24 mouse cellular contexts compared by ENCODE assay signal in the genomic region with DNA sequence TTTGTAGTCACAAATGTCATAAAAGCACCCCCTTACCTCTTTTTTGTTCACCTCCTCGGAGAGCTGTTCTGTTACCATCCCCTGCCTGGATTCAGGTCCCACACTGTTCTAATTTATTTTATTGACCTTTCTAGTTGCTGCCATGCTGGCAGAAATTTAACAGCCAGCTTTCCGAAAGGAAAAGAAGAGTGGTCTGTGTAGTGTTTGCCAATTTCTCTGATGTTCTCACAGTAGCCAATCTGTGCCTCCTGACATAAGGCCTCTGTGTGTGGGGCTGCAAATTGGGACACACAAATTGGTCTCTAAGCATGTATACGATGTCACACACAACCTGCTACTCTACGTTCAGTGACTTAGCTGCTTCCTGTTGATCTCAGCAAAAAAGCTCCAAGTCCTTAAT.
A peak's percentile ranks its signal among the peaks of the same experiment; 100 is the strongest.
DNase-seq lines count a peak whose midpoint lies in the region; ATAC-seq and TF ChIP-seq lines count a peak whose summit lies in the region.
"Had no signal": no experiment of that assay in that cellular context is flagged by ENCODE, and none has a peak within 500 bp of the region (broad histone marks: within the 10 kb centered on the region; RNA-seq: fewer than 3 reads in every experiment).

No protein-coding gene starts in this region.

- peak overlapping the region; percentile 28; the same call in 1 of the 2 replicates for H3K27ac ChIP-seq in forebrain, embryonic 13.5 days
- no peak overlapping the region for H3K27ac ChIP-seq in forebrain, embryonic 12.5 days
- no peak overlapping the region for H3K27ac ChIP-seq in hindbrain, embryonic 16.5 days (ENCODE audit: low read depth, low read length)
- H3K27ac ChIP-seq in hindbrain, embryonic 10.5 days: no peak overlapping the region
- no peak overlapping the region for H3K27ac ChIP-seq in limb, embryonic 14.5 days (replicated peaks; ENCODE audit: low read depth, low read length)
- H3K27ac ChIP-seq: embryonic facial prominence, embryonic 15.5 days; liver, embryonic 13.5 days; midbrain, embryonic 13.5 days; neural tube, embryonic 12.5 days had no signal

- TF ChIP-seq POLR2A in limb, embryonic 14.5 days (IDR thresholded peaks at IDR 0.05; ENCODE audit: borderline replicate concordance, extremely low read depth, insufficient read depth, insufficient read length): no peak

- ATAC-seq in forebrain, embryonic 13.5 days: no peak; the same call in 1 of the 2 replicates
- ATAC-seq in forebrain, embryonic 12.5 days (ENCODE audit: low FRiP score): no peak
- ATAC-seq in hindbrain, embryonic 16.5 days: peak; percentile 51; the same call in 1 of the 2 replicates
- no peak; the same call in 1 of the 2 replicates for ATAC-seq in limb, embryonic 14.5 days (ENCODE audit: low FRiP score, low read depth)
- ATAC-seq: activated CD4-positive, CD25-positive, alpha-beta regulatory T cell, adult 4 months; inflammation-experienced regulatory T-cells, adult 6 months; midbrain, embryonic 13.5 days had no signal

- H3K4me2 ChIP-seq in forebrain, embryonic 13.5 days: no peak overlapping the region
- H3K4me2 ChIP-seq in forebrain, embryonic 12.5 days: no peak overlapping the region
- H3K4me2 ChIP-seq in hindbrain, embryonic 16.5 days (ENCODE audit: low read length): no peak overlapping the region
- no peak overlapping the region for H3K4me2 ChIP-seq in limb, embryonic 14.5 days (replicated peaks; ENCODE audit: low read depth, low read length, severe bottlenecking)
- H3K4me2 ChIP-seq: embryonic facial prominence, embryonic 15.5 days; heart, embryonic 11.5 days; liver, embryonic 13.5 days; lung, embryonic 14.5 days; midbrain, embryonic 13.5 days; neural tube, embryonic 12.5 days had no signal

- H3K4me1 ChIP-seq in forebrain, embryonic 13.5 days: peaks cover 46% of the 10 kb centered on the region
- peaks cover 26% of the 10 kb centered on the region for H3K4me1 ChIP-seq in forebrain, embryonic 12.5 days
- H3K4me1 ChIP-seq in hindbrain, embryonic 16.5 days (ENCODE audit: control insufficient read depth, insufficient read depth, low read depth, low read length): no peaks in the 10 kb centered on the region
- peaks cover 20% of the 10 kb centered on the region for H3K4me1 ChIP-seq in hindbrain, embryonic 10.5 days (replicated peaks)
- peaks cover 12% of the 10 kb centered on the region for H3K4me1 ChIP-seq in limb, embryonic 14.5 days (ENCODE audit: control insufficient read depth, insufficient read depth, low read length)
- H3K4me1 ChIP-seq: embryonic facial prominence, embryonic 15.5 days; liver, embryonic 13.5 days had no signal

- no peak for DNase-seq in hindbrain, embryonic 10.5 days (ENCODE audit: low spot score)
- peak; percentile 13 for DNase-seq in right cerebral cortex, postnatal 25 days
- DNase-seq in right cerebral cortex, adult 18-20 months: no peak
- DNase-seq in limb, embryonic 14.5 days (ENCODE audit: low spot score): peak; percentile 28
- no peak for DNase-seq in cerebellum, postnatal 14 days
- DNase-seq: adrenal gland, postnatal 10 days; cerebellum, adult 8-10 months; kidney, adult 18-20 months; kidney, postnatal 4 days; left cerebral cortex, postnatal 4 days; liver, embryonic 13.5 days; lung, embryonic 14.5 days; retina, postnatal 1 day; right cerebral cortex, postnatal 4 days; thymus, postnatal 14 days had no signal

- no peak overlapping the region for H3K9ac ChIP-seq in forebrain, embryonic 13.5 days
- no peak overlapping the region for H3K9ac ChIP-seq in forebrain, embryonic 12.5 days
- no peak overlapping the region for H3K9ac ChIP-seq in hindbrain, embryonic 16.5 days (ENCODE audit: low read depth, low read length)
- no peak overlapping the region for H3K9ac ChIP-seq in limb, embryonic 14.5 days (ENCODE audit: low read depth, low read length, severe bottlenecking)
- H3K9ac ChIP-seq: embryonic facial prominence, embryonic 15.5 days; liver, embryonic 13.5 days; lung, embryonic 14.5 days; midbrain, embryonic 13.5 days; neural tube, embryonic 12.5 days had no signal

- 67% methylated on average over 4 of the region's 4 CpGs for WGBS in forebrain, embryonic 13.5 days
- 74% methylated on average over 4 of the region's 4 CpGs for WGBS in forebrain, embryonic 12.5 days
- 56% methylated on average over 4 of the region's 4 CpGs for WGBS in hindbrain, embryonic 16.5 days
- WGBS in hindbrain, embryonic 10.5 days: 88% methylated on average over 4 of the region's 4 CpGs
- 32% methylated on average over 4 of the region's 4 CpGs for WGBS in limb, embryonic 14.5 days

- H3K4me3 ChIP-seq in forebrain, embryonic 13.5 days: no peak overlapping the region
- H3K4me3 ChIP-seq in forebrain, embryonic 12.5 days (replicated peaks): no peak overlapping the region
- no peak overlapping the region for H3K4me3 ChIP-seq in hindbrain, embryonic 16.5 days (ENCODE audit: low read length)
- H3K4me3 ChIP-seq in hindbrain, embryonic 10.5 days: no peak overlapping the region
- H3K4me3 ChIP-seq in limb, embryonic 14.5 days (replicated peaks; ENCODE audit: low read length): no peak overlapping the region
- H3K4me3 ChIP-seq: embryonic facial prominence, embryonic 15.5 days; liver, embryonic 13.5 days; midbrain, embryonic 13.5 days; neural tube, embryonic 12.5 days had no signal

- no peaks in the 10 kb centered on the region for H3K9me3 ChIP-seq in forebrain, embryonic 13.5 days (replicated peaks)
- H3K9me3 ChIP-seq in forebrain, embryonic 12.5 days: no peaks in the 10 kb centered on the region
- no peaks in the 10 kb centered on the region for H3K9me3 ChIP-seq in hindbrain, embryonic 16.5 days (ENCODE audit: control insufficient read depth, low read length)
- no peaks in the 10 kb centered on the region for H3K9me3 ChIP-seq in hindbrain, embryonic 10.5 days
- H3K9me3 ChIP-seq in limb, embryonic 14.5 days (ENCODE audit: control insufficient read depth, low read length): no peaks in the 10 kb centered on the region
- H3K9me3 ChIP-seq: embryonic facial prominence, embryonic 15.5 days; liver, embryonic 13.5 days; midbrain, embryonic 13.5 days; neural tube, embryonic 12.5 days had no signal

- H3K36me3 ChIP-seq in forebrain, embryonic 13.5 days (ENCODE audit: poor library complexity, severe bottlenecking): no peaks in the 10 kb centered on the region
- H3K36me3 ChIP-seq in forebrain, embryonic 12.5 days (replicated peaks): no peaks in the 10 kb centered on the region
- no peaks in the 10 kb centered on the region for H3K36me3 ChIP-seq in hindbrain, embryonic 16.5 days (ENCODE audit: control insufficient read depth, insufficient read depth, low read length)
- H3K36me3 ChIP-seq in hindbrain, embryonic 10.5 days: no peaks in the 10 kb centered on the region
- H3K36me3 ChIP-seq in limb, embryonic 14.5 days (ENCODE audit: control insufficient read depth, insufficient read depth, low read length): no peaks in the 10 kb centered on the region
- H3K36me3 ChIP-seq: embryonic facial prominence, embryonic 15.5 days; liver, embryonic 13.5 days; midbrain, embryonic 13.5 days; neural tube, embryonic 12.5 days had no signal

- H3K27me3 ChIP-seq in forebrain, embryonic 13.5 days: no peaks in the 10 kb centered on the region
- no peaks in the 10 kb centered on the region for H3K27me3 ChIP-seq in forebrain, embryonic 12.5 days
- H3K27me3 ChIP-seq in hindbrain, embryonic 16.5 days (replicated peaks; ENCODE audit: control insufficient read depth, insufficient read depth, low read length): no peaks in the 10 kb centered on the region
- H3K27me3 ChIP-seq in hindbrain, embryonic 10.5 days (ENCODE audit: insufficient read depth, poor library complexity, severe bottlenecking): no peaks in the 10 kb centered on the region
- no peaks in the 10 kb centered on the region for H3K27me3 ChIP-seq in limb, embryonic 14.5 days (ENCODE audit: control insufficient read depth, insufficient read depth, low read length)
- H3K27me3 ChIP-seq: embryonic facial prominence, embryonic 15.5 days; liver, embryonic 13.5 days; midbrain, embryonic 13.5 days; neural tube, embryonic 12.5 days had no signal

Comparison
In these comparisons a context has a peak if more than half of its experiments do, and no peak if none do; other contexts are left out.
1. DNase-seq: peak in right cerebral cortex, postnatal 25 days (single experiment) and limb, embryonic 14.5 days (single experiment); none in hindbrain, embryonic 10.5 days (single experiment), right cerebral cortex, adult 18-20 months (single experiment) and cerebellum, postnatal 14 days (0 of 2).